Mouse (Mus musculus): ENCODE measurements around the gene Vmn1r76. TPM values are rescaled to one million over a fixed set of nuclear protein-coding genes. Genes with fewer than 3 reads are reported as not detected.

The Vmn1r76 gene
- not detected in 2 replicates for polyA plus RNA-seq (2016; fragmentation: Nextera tagmentation; extraction: Ambion mirVana)

DNA sequence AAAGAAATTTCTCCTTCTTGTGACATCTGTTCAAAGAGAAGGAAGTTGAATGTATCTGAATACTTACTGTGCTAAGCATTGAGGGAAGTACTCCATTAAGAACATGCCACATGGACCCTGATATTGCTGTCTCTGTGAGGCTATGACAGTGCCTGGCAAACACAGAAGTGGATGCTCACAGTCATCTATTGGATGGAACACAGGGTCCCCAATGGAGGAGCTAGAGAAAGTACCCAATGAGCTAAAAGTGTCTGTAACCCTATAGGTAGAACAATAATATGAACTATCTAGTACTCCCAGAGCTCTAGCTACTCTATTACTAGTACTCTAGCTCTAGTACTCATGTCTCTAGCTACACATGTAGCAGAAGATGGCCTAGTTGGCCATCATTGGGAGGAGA is at the start of gene Vmn1r76:
Vmn1r76 (minus strand) TSS at position 101 of the 400 bp plus-strand sequence.
- Histone ChIP-seq H3K9ac (replicated peaks) (no peak within 1 kb of the TSS), H3K27ac (replicated peaks) (no peak within 1 kb of the TSS), H3K9me3 (peaks cover 22% of the 10 kb centered on the region), H3K27me3 (no peaks in the 10 kb centered on the region), H3K36me3 (no peaks in the 10 kb centered on the region), H3K4me2 (replicated peaks) (no peak within 1 kb of the TSS), H3K4me1 (no peaks in the 10 kb centered on the region), H3K4me3 (no peak within 1 kb of the TSS)
- ATAC-seq (ENCODE audit: low FRiP score, low read depth) = no peak

GRCm38 (mm10) chr7:11972611-11973010 is 34.6 kb upstream of the Vmn1r76 start:
- no peak for ATAC-seq (ENCODE audit: low FRiP score, low read depth)
- no peak overlapping the region for H3K9ac ChIP-seq (replicated peaks)
- no peak overlapping the region for H3K27ac ChIP-seq (replicated peaks)

GRCm38 (mm10) chr7:11947991-11948390 is 10.0 kb upstream of the Vmn1r76 start:
- H3K4me2 ChIP-seq (replicated peaks) = no peak overlapping the region
- no peak for ATAC-seq (ENCODE audit: low FRiP score, low read depth)
- H3K9me3 ChIP-seq = peaks cover 40% of the 10 kb centered on the region
- no peaks in the 10 kb centered on the region for H3K27me3 ChIP-seq
- no peaks in the 10 kb centered on the region for H3K36me3 ChIP-seq
- no peaks in the 10 kb centered on the region for H3K4me1 ChIP-seq
- H3K4me3 ChIP-seq = no peak overlapping the region
- no peak overlapping the region for H3K27ac ChIP-seq (replicated peaks)
- WGBS = 70% methylated on average over 3 of the region's 3 CpGs
- no peak overlapping the region for H3K9ac ChIP-seq (replicated peaks)

More at GRCm38 (mm10) chr7:11972611-11973010, 34.6 kb upstream of the Vmn1r76 start:
- Histone ChIP-seq H3K4me3 (no peak overlapping the region), H3K4me2 (replicated peaks) (no peak overlapping the region), H3K36me3 (no peaks in the 10 kb centered on the region), H3K9me3 (peaks cover 8% of the 10 kb centered on the region), H3K27me3 (no peaks in the 10 kb centered on the region), H3K4me1 (no peaks in the 10 kb centered on the region)

GRCm38 (mm10) chr7:11874330-11874729 is 63.7 kb downstream of the Vmn1r76 start, which contains the start of gene Vmn1r75:
TSS of gene Vmn1r75 (plus strand) at chr7:11874630.
- ATAC-seq (ENCODE audit: low FRiP score, low read depth) = no peak
- Histone ChIP-seq H3K4me1 (no peaks in the 10 kb centered on the region), H3K9me3 (peaks cover 9% of the 10 kb centered on the region; the same call in 1 of the 2 replicates), H3K9ac (replicated peaks) (no peak within 1 kb of the TSS), H3K4me2 (replicated peaks) (no peak within 1 kb of the TSS), H3K4me3 (no peak within 1 kb of the TSS), H3K27me3 (no peaks in the 10 kb centered on the region), H3K27ac (replicated peaks) (no peak within 1 kb of the TSS), H3K36me3 (no peaks in the 10 kb centered on the region)

Other genes with a start within 250 kb of the Vmn1r76 start
- not detected in 2 replicates for gene Vmn1r73, start 207.9 kb downstream of the Vmn1r76 start, polyA plus RNA-seq (2016; fragmentation: Nextera tagmentation; extraction: Ambion mirVana)
- not detected in 2 replicates for gene Vmn1r74, start 104.2 kb downstream of the Vmn1r76 start, polyA plus RNA-seq (2016; fragmentation: Nextera tagmentation; extraction: Ambion mirVana)
- not detected in 2 replicates for gene Vmn1r75, start 63.6 kb downstream of the Vmn1r76 start, polyA plus RNA-seq (2016; fragmentation: Nextera tagmentation; extraction: Ambion mirVana)
- gene Vmn1r77, start 98.5 kb upstream of the Vmn1r76 start, polyA plus RNA-seq (2016; fragmentation: Nextera tagmentation; extraction: Ambion mirVana) = not detected in 2 replicates
- gene Vmn1r78, start 212.0 kb upstream of the Vmn1r76 start, polyA plus RNA-seq (2016; fragmentation: Nextera tagmentation; extraction: Ambion mirVana) = not detected in 2 replicates
- gene Vmn1r79, start 233.1 kb upstream of the Vmn1r76 start, polyA plus RNA-seq (2016; fragmentation: Nextera tagmentation; extraction: Ambion mirVana) = not detected in 2 replicates